Mouse (Mus musculus) gonadal fat pad, adult 2 months (tissue): Measurements from ENCODE around the gene Gcgr. TPM values are rescaled to one million over a fixed set of nuclear protein-coding genes. Genes with fewer than 3 reads are reported as not detected.

Source experiments
- DNase-seq: peaks from one replicate; pipeline ENCODE4 v3.0.0-alpha.2; 2012; ENCODE audit warnings: low read depth
- polyA plus RNA-seq: library from polyadenylated mRNA; depleted of rRNA; stranded (reverse); fragments of >200 nt; gene quantifications from 2 replicates; pipeline ENCODE4 v1.2.3, GENCODE M21; 2012; rRNA removed

Gcgr gene
- polyA plus RNA-seq = 1.2 and 1.8 TPM in 2 replicates

- DNase-seq = no peak
These were observed at the start of gene Gcgr for GRCm38 (mm10) chr11:120530085-120530964. Gene Gcgr, plus strand, starts transcription at chr11:120530699.

- DNase-seq = no peak
These were observed 47.0 kb upstream of the Gcgr start for GRCm38 (mm10) chr11:120483448-120483934.

- no peak for DNase-seq
These were observed 46.1 kb upstream of the Gcgr start, which contains the start of gene Mrpl12 for GRCm38 (mm10) chr11:120484265-120484981. Gene Mrpl12, plus strand, starts transcription at chr11:120484613.

- no peak for DNase-seq
These were observed 45.2 kb upstream of the Gcgr start for GRCm38 (mm10) chr11:120485251-120485650.

- DNase-seq = no peak
These were observed 42.0 kb upstream of the Gcgr start for GRCm38 (mm10) chr11:120488516-120488915.

- DNase-seq = no peak
These were observed 41.3 kb upstream of the Gcgr start for GRCm38 (mm10) chr11:120489054-120489761.

GRCm38 (mm10) chr11:120490291-120491046, 40.0 kb upstream of the Gcgr start:
- no peak for DNase-seq

GRCm38 (mm10) chr11:120491317-120492023, 39.0 kb upstream of the Gcgr start, which contains the start of gene Slc25a10:
Gene Slc25a10, plus strand, starts transcription at chr11:120491840.
- no peak for DNase-seq

GRCm38 (mm10) chr11:120492024-120492877, 38.2 kb upstream of the Gcgr start:
- DNase-seq = no peak

GRCm38 (mm10) chr11:120492878-120493203, 37.7 kb upstream of the Gcgr start:
- DNase-seq = no peak

GRCm38 (mm10) chr11:120493351-120493750, 37.1 kb upstream of the Gcgr start:
- DNase-seq = no peak

- DNase-seq = no peak
These were observed 36.6 kb upstream of the Gcgr start for GRCm38 (mm10) chr11:120493911-120494310.

- DNase-seq = no peak
These were observed 33.1 kb upstream of the Gcgr start for GRCm38 (mm10) chr11:120497436-120497835.

GRCm38 (mm10) chr11:120498226-120498625, 32.3 kb upstream of the Gcgr start:
- no peak for DNase-seq

GRCm38 (mm10) chr11:120498891-120499290, 31.6 kb upstream of the Gcgr start:
- no peak for DNase-seq

- DNase-seq = no peak
These were observed 30.6 kb upstream of the Gcgr start for GRCm38 (mm10) chr11:120499894-120500293.

- DNase-seq = no peak
These were observed 30.1 kb upstream of the Gcgr start for GRCm38 (mm10) chr11:120500357-120500756.

- DNase-seq = no peak
These were observed 29.5 kb upstream of the Gcgr start for GRCm38 (mm10) chr11:120501018-120501417.

GRCm38 (mm10) chr11:120501701-120502100, 28.8 kb upstream of the Gcgr start:
- no peak for DNase-seq

GRCm38 (mm10) chr11:120505661-120506060, 24.8 kb upstream of the Gcgr start:
- no peak for DNase-seq
